Comparison of ENCODE assay signal across 8 mouse cellular contexts in the genomic region with DNA sequence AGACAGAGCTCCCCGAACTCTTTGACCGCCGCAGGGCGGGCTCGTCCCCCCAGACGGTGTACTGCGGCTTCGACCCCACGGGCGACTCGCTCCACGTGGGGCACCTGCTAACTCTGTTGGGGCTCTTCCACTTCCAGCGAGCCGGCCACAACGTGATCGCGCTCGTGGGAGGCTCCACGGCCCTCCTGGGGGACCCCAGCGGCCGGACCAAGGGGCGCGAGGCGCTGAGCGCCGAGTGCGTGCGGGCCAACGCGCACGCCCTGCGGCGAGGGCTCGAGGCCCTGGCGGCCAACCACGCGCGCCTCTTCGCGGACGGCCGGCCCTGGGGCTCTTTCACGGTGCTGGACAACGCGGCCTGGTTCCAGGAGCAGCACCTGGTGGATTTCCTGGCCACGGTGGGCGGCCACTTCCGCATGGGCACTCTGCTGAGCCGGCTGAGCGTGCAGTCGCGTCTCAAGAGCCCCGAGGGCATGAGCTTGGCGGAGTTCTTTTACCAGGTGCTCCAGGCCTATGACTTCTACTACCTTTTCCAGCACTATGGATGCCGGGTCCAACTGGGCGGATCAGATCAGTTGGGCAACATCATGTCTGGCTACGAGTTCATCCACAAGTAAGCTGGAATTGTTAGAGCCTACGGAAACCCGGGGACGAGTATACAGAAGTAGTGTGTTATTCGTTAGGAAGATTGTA. TPM values are rescaled to one million over a fixed set of nuclear protein-coding genes. Genes with fewer than 3 reads are reported as not detected.
A peak's percentile ranks its signal among the peaks of the same experiment; 100 is the strongest.
DNase-seq lines count a peak whose midpoint lies in the region; ATAC-seq lines count a peak whose summit lies in the region.

No protein-coding gene starts in this region.

- peak; percentile 78 for ATAC-seq in intestine, embryonic 15.5 days
- ATAC-seq in limb, embryonic 15.5 days (ENCODE audit: insufficient number of reproducible peaks, low FRiP score, low TSS enrichment, low read depth) = peak; percentile 43
- ATAC-seq in midbrain, embryonic 15.5 days (replicated peaks) = peak; percentile 80

- 0 out of 2 replicates have a peak, but pooled peaks cover 9% of the 10 kb centered on the region for H3K4me1 ChIP-seq in intestine, embryonic 15.5 days (replicated peaks)
- peaks cover 14% of the 10 kb centered on the region for H3K4me1 ChIP-seq in limb, embryonic 15.5 days
- H3K4me1 ChIP-seq in midbrain, embryonic 15.5 days = peaks cover 20% of the 10 kb centered on the region

- H3K36me3 ChIP-seq in intestine, embryonic 15.5 days = 0 out of 2 replicates have a peak, but pooled peaks cover 4% of the 10 kb centered on the region
- H3K36me3 ChIP-seq in limb, embryonic 15.5 days = peaks cover 17% of the 10 kb centered on the region
- peaks cover 10% of the 10 kb centered on the region; the same call in 1 of the 2 replicates for H3K36me3 ChIP-seq in midbrain, embryonic 15.5 days (replicated peaks)

- peak; percentile 72 for DNase-seq in 3T3-L1 (ENCODE audit: low read depth, low spot score)
- DNase-seq in ZHBTc4 (ENCODE audit: low read depth, low spot score) = peak; percentile 89
- DNase-seq in cerebellum, postnatal 4 days (ENCODE audit: low spot score in 2 of 2) = peak; percentile 20 to 37
- peak; percentile 21 for DNase-seq in gastrocnemius, postnatal 14 days
- DNase-seq in spleen, postnatal 4 days (ENCODE audit: low spot score in 2 of 2) = peak; percentile 42 to 78

- peak overlapping the region; percentile 95 for H3K27ac ChIP-seq in intestine, embryonic 15.5 days
- H3K27ac ChIP-seq in limb, embryonic 15.5 days = peak overlapping the region; percentile 96
- peak overlapping the region; percentile 90 for H3K27ac ChIP-seq in midbrain, embryonic 15.5 days

- H3K4me3 ChIP-seq in intestine, embryonic 15.5 days (replicated peaks) = peak overlapping the region; percentile 94
- peak overlapping the region; percentile 97 for H3K4me3 ChIP-seq in limb, embryonic 15.5 days
- H3K4me3 ChIP-seq in midbrain, embryonic 15.5 days = peak overlapping the region; percentile 85

- H3K9me3 ChIP-seq in intestine, embryonic 15.5 days = no peaks in the 10 kb centered on the region
- no peaks in the 10 kb centered on the region for H3K9me3 ChIP-seq in limb, embryonic 15.5 days
- no peaks in the 10 kb centered on the region for H3K9me3 ChIP-seq in midbrain, embryonic 15.5 days

- no peaks in the 10 kb centered on the region for H3K27me3 ChIP-seq in intestine, embryonic 15.5 days (replicated peaks)
- no peaks in the 10 kb centered on the region for H3K27me3 ChIP-seq in limb, embryonic 15.5 days
- no peaks in the 10 kb centered on the region for H3K27me3 ChIP-seq in midbrain, embryonic 15.5 days (replicated peaks)

- H3K9ac ChIP-seq in intestine, embryonic 15.5 days = peak overlapping the region; percentile 96
- H3K9ac ChIP-seq in limb, embryonic 15.5 days = peak overlapping the region; percentile 76
- H3K9ac ChIP-seq in midbrain, embryonic 15.5 days = peak overlapping the region; percentile 72

- intact Hi-C loops in gastrocnemius, postnatal 14 days (cut with DNase I; ENCODE audit: low total_unique reads) = no loop called here

- WGBS in intestine, embryonic 15.5 days = under 1% methylated on average over 61 of the region's 61 CpGs
- under 1% methylated on average over 61 of the region's 61 CpGs for WGBS in limb, embryonic 15.5 days
- under 1% methylated on average over 61 of the region's 61 CpGs for WGBS in midbrain, embryonic 15.5 days

- peak overlapping the region; percentile 77 for H3K4me2 ChIP-seq in intestine, embryonic 15.5 days (replicated peaks)
- H3K4me2 ChIP-seq in limb, embryonic 15.5 days = peak overlapping the region; percentile 79
- H3K4me2 ChIP-seq in midbrain, embryonic 15.5 days = peak overlapping the region; percentile 88

RNA-seq across cellular contexts. Expression of gene Yars2, which starts 0.5 kb away (rescaled TPM):
- total RNA-seq in gastrocnemius, postnatal 14 days (2021) = 10 to 100 TPM; 16.2 to 17.4 TPM
- polyA plus RNA-seq in intestine, embryonic 15.5 days (2015; fragmentation: Nextera tagmentation; extraction: Ambion mirVana) = 50.8 and 53.2 TPM in 2 replicates
- 24.9 and 28.8 TPM in 2 replicates for polyA plus RNA-seq in limb, embryonic 15.5 days (2015; fragmentation: Nextera tagmentation; extraction: Ambion mirVana)
- polyA plus RNA-seq in midbrain, embryonic 15.5 days (2015; fragmentation: Nextera tagmentation; extraction: Ambion mirVana) = 23.5 and 26.4 TPM in 2 replicates

RNA-seq across cellular contexts. Expression of gene Dnm1l, which starts 55.5 kb away (rescaled TPM):
- total RNA-seq in gastrocnemius, postnatal 14 days (2021) = 10 to 100 TPM; 69.8 to 73.6 TPM
- 54.5 and 57.8 TPM in 2 replicates for polyA plus RNA-seq in intestine, embryonic 15.5 days (2015; fragmentation: Nextera tagmentation; extraction: Ambion mirVana)
- polyA plus RNA-seq in limb, embryonic 15.5 days (2015; fragmentation: Nextera tagmentation; extraction: Ambion mirVana) = 54.4 and 56.2 TPM in 2 replicates
- 101 and 110 TPM in 2 replicates for polyA plus RNA-seq in midbrain, embryonic 15.5 days (2015; fragmentation: Nextera tagmentation; extraction: Ambion mirVana)

Comparison
In these comparisons a context has a peak if more than half of its experiments do, and no peak if none do; other contexts are left out.
1. Peak in every context shown above with its lines: DNase-seq, ATAC-seq, H3K4me3 ChIP-seq and H3K27ac ChIP-seq.
2. DNase-seq: peak in every context shown above with its lines; median percentile 89 in ZHBTc4; 72 in 3T3-L1; 60 in spleen, postnatal 4 days; 28 in cerebellum, postnatal 4 days; 21 in gastrocnemius, postnatal 14 days.